Mouse (Mus musculus): ENCODE results near the gene Psmd8. TPM values are rescaled to one million over a fixed set of nuclear protein-coding genes. Genes with fewer than 3 reads are reported as not detected.
A peak's percentile ranks its signal among the peaks of the same experiment; 100 is the strongest.

Psmd8 gene
- polyA plus RNA-seq, 1 experiment from 2014 or later: 270 TPM

GRCm38 (mm10) chr7:29162750-29163525 is 17.6 kb downstream of the Psmd8 start:
- Histone ChIP-seq H3K36me3 (ENCODE audit: insufficient read depth, low read length) (peaks cover 4% of the 10 kb centered on the region), H3K4me1 (ENCODE audit: insufficient read depth, low read length) (peaks cover 10% of the 10 kb centered on the region), H3K9ac (replicated peaks; ENCODE audit: low read length) (no peak overlapping the region), H3K4me3 (ENCODE audit: low read length) (no peak overlapping the region), H3K27me3 (ENCODE audit: insufficient read depth, low read length) (peaks cover 14% of the 10 kb centered on the region), H3K9me3 (ENCODE audit: low read length) (no peaks in the 10 kb centered on the region), H3K4me2 (replicated peaks; ENCODE audit: low read depth, low read length) (no peak overlapping the region; the same call in 1 of the 2 replicates), H3K27ac (ENCODE audit: low read length) (no peak overlapping the region)
- 18% methylated on average over 9 of the region's 9 CpGs for WGBS
- peak; percentile 77 for ATAC-seq (ENCODE audit: low FRiP score, low TSS enrichment)

- no peak overlapping the region for H3K4me3 ChIP-seq (ENCODE audit: low read length)
- H3K4me2 ChIP-seq (replicated peaks; ENCODE audit: low read depth, low read length): no peak overlapping the region
- H3K4me1 ChIP-seq (ENCODE audit: insufficient read depth, low read length): peaks cover 10% of the 10 kb centered on the region
- peaks cover 18% of the 10 kb centered on the region for H3K27me3 ChIP-seq (ENCODE audit: insufficient read depth, low read length)
- H3K36me3 ChIP-seq (ENCODE audit: insufficient read depth, low read length): peaks cover 4% of the 10 kb centered on the region
- no peak for ATAC-seq (ENCODE audit: low FRiP score, low TSS enrichment)
- 0 out of 2 replicates have a peak overlapping the region, but pooled peaks have one; percentile 17 for H3K27ac ChIP-seq (ENCODE audit: low read length)
- H3K9me3 ChIP-seq (ENCODE audit: low read length): no peaks in the 10 kb centered on the region
- H3K9ac ChIP-seq (replicated peaks; ENCODE audit: low read length): no peak overlapping the region
- WGBS: 78% methylated on average over 5 of the region's 5 CpGs
Measured at GRCm38 (mm10) chr7:29162294-29162693, 18.2 kb downstream of the Psmd8 start.

GRCm38 (mm10) chr7:29158264-29158663 is 22.2 kb downstream of the Psmd8 start:
- Histone ChIP-seq H3K27me3 (ENCODE audit: insufficient read depth, low read length) (peaks cover 18% of the 10 kb centered on the region), H3K4me2 (replicated peaks; ENCODE audit: low read depth, low read length) (no peak overlapping the region), H3K9me3 (ENCODE audit: low read length) (no peaks in the 10 kb centered on the region), H3K4me3 (ENCODE audit: low read length) (no peak overlapping the region), H3K9ac (replicated peaks; ENCODE audit: low read length) (no peak overlapping the region), H3K36me3 (ENCODE audit: insufficient read depth, low read length) (peaks cover 10% of the 10 kb centered on the region), H3K4me1 (ENCODE audit: insufficient read depth, low read length) (peaks cover 14% of the 10 kb centered on the region), H3K27ac (ENCODE audit: low read length) (no peak overlapping the region)
- 2% methylated on average over 5 of the region's 5 CpGs for WGBS
- no peak for ATAC-seq (ENCODE audit: low FRiP score, low TSS enrichment)

GRCm38 (mm10) chr7:29155838-29156782 is 24.4 kb downstream of the Psmd8 start, which contains the start of gene Fam98c:
Gene Fam98c, minus strand, starts transcription at chr7:29156234.
- Histone ChIP-seq H3K9ac (replicated peaks; ENCODE audit: low read length) (peak within 1 kb of the TSS; percentile 88), H3K4me1 (ENCODE audit: insufficient read depth, low read length) (peaks cover 5% of the 10 kb centered on the region; the same call in 1 of the 2 replicates), H3K4me3 (ENCODE audit: low read length) (peak within 1 kb of the TSS; percentile 88), H3K27me3 (ENCODE audit: insufficient read depth, low read length) (peaks cover 18% of the 10 kb centered on the region), H3K9me3 (ENCODE audit: low read length) (no peaks in the 10 kb centered on the region), H3K27ac (ENCODE audit: low read length) (peak within 1 kb of the TSS; percentile 92), H3K36me3 (ENCODE audit: insufficient read depth, low read length) (peaks cover 5% of the 10 kb centered on the region; the same call in 1 of the 2 replicates), H3K4me2 (replicated peaks; ENCODE audit: low read depth, low read length) (peak within 1 kb of the TSS; percentile 92)
- 3% methylated on average over 58 of the region's 68 CpGs for WGBS
- ATAC-seq (ENCODE audit: low FRiP score, low TSS enrichment): peak; percentile 88

GRCm38 (mm10) chr7:29155196-29155837 is 25.2 kb downstream of the Psmd8 start:
- peak; percentile 92 for ATAC-seq (ENCODE audit: low FRiP score, low TSS enrichment)
- H3K27ac ChIP-seq (ENCODE audit: low read length): peak overlapping the region; percentile 92
- peaks cover 5% of the 10 kb centered on the region; the same call in 1 of the 2 replicates for H3K4me1 ChIP-seq (ENCODE audit: insufficient read depth, low read length)
- H3K4me2 ChIP-seq (replicated peaks; ENCODE audit: low read depth, low read length): peak overlapping the region; percentile 92
- H3K9ac ChIP-seq (replicated peaks; ENCODE audit: low read length): peak overlapping the region; percentile 88
- peaks cover 18% of the 10 kb centered on the region for H3K27me3 ChIP-seq (ENCODE audit: insufficient read depth, low read length)
- peak overlapping the region; percentile 88 for H3K4me3 ChIP-seq (ENCODE audit: low read length)
- H3K9me3 ChIP-seq (ENCODE audit: low read length): no peaks in the 10 kb centered on the region
- WGBS: 8% methylated on average over 35 of the region's 37 CpGs
- H3K36me3 ChIP-seq (ENCODE audit: insufficient read depth, low read length): peaks cover 5% of the 10 kb centered on the region; the same call in 1 of the 2 replicates

- H3K4me2 ChIP-seq (replicated peaks; ENCODE audit: low read depth, low read length): no peak overlapping the region
- no peak overlapping the region for H3K27ac ChIP-seq (ENCODE audit: low read length)
- no peaks in the 10 kb centered on the region for H3K9me3 ChIP-seq (ENCODE audit: low read length)
- H3K36me3 ChIP-seq (ENCODE audit: insufficient read depth, low read length): peaks cover 5% of the 10 kb centered on the region; the same call in 1 of the 2 replicates
- peaks cover 16% of the 10 kb centered on the region for H3K27me3 ChIP-seq (ENCODE audit: insufficient read depth, low read length)
- H3K9ac ChIP-seq (replicated peaks; ENCODE audit: low read length): no peak overlapping the region
- WGBS: 95% methylated on average over 14 of the region's 14 CpGs
- ATAC-seq (ENCODE audit: low FRiP score, low TSS enrichment): no peak
- peaks cover 5% of the 10 kb centered on the region; the same call in 1 of the 2 replicates for H3K4me1 ChIP-seq (ENCODE audit: insufficient read depth, low read length)
- H3K4me3 ChIP-seq (ENCODE audit: low read length): no peak overlapping the region
Measured at GRCm38 (mm10) chr7:29154018-29154720, 26.3 kb downstream of the Psmd8 start.

- no peak overlapping the region for H3K4me2 ChIP-seq (replicated peaks; ENCODE audit: low read depth, low read length)
- H3K4me3 ChIP-seq (ENCODE audit: low read length): no peak overlapping the region
- H3K9me3 ChIP-seq (ENCODE audit: low read length): no peaks in the 10 kb centered on the region
- no peak for ATAC-seq (ENCODE audit: low FRiP score, low TSS enrichment)
- no peaks in the 10 kb centered on the region for H3K27me3 ChIP-seq (ENCODE audit: insufficient read depth, low read length)
- H3K4me1 ChIP-seq (ENCODE audit: insufficient read depth, low read length): peaks cover 5% of the 10 kb centered on the region; the same call in 1 of the 2 replicates
- peaks cover 5% of the 10 kb centered on the region; the same call in 1 of the 2 replicates for H3K36me3 ChIP-seq (ENCODE audit: insufficient read depth, low read length)
- WGBS: 67% methylated on average over 10 of the region's 10 CpGs
- no peak overlapping the region for H3K9ac ChIP-seq (replicated peaks; ENCODE audit: low read length)
- no peak overlapping the region for H3K27ac ChIP-seq (ENCODE audit: low read length)
Measured at GRCm38 (mm10) chr7:29151486-29151885, 29.0 kb downstream of the Psmd8 start.

GRCm38 (mm10) chr7:29148771-29149170 is 31.7 kb downstream of the Psmd8 start:
- Histone ChIP-seq H3K4me1 (ENCODE audit: insufficient read depth, low read length) (no peaks in the 10 kb centered on the region), H3K9me3 (ENCODE audit: low read length) (no peaks in the 10 kb centered on the region), H3K9ac (replicated peaks; ENCODE audit: low read length) (no peak overlapping the region), H3K27me3 (ENCODE audit: insufficient read depth, low read length) (no peaks in the 10 kb centered on the region), H3K4me3 (ENCODE audit: low read length) (no peak overlapping the region), H3K4me2 (replicated peaks; ENCODE audit: low read depth, low read length) (no peak overlapping the region), H3K36me3 (ENCODE audit: insufficient read depth, low read length) (no peaks in the 10 kb centered on the region), H3K27ac (ENCODE audit: low read length) (no peak overlapping the region)
- WGBS: 84% methylated on average over 15 of the region's 15 CpGs
- ATAC-seq (ENCODE audit: low FRiP score, low TSS enrichment): 0 out of 2 replicates have a peak, but pooled peaks have one; percentile 21

Measured in kidney, embryonic 16.5 days (tissue).